Mouse (Mus musculus): ENCODE measurements around the gene Krt20. TPM values are rescaled to one million over a fixed set of nuclear protein-coding genes. Genes with fewer than 3 reads are reported as not detected.
A peak's percentile ranks its signal among the peaks of the same experiment; 100 is the strongest.

The Krt20 gene
- under 1 TPM; 0.14 to 0.22 TPM for total RNA-seq (2021)
- long read RNA-seq, experiment 1, partial matches to known transcripts = 0 of 1 reads
- long read RNA-seq, experiment 1, other reads (novel, unspliced or antisense) = 0 of 1 reads
- long read RNA-seq, experiment 2 = 0 reads

- intact Hi-C loops (cut with DNase I) = no loop called here
- no peak for DNase-seq
These were observed at the start of gene Krt20 for GRCm38 (mm10) chr11:99437972-99438371. TSS of gene Krt20 (minus strand) at chr11:99438150.

- DNase-seq = no peak
- intact Hi-C loops (cut with DNase I) = no loop called here
These were observed 37.0 kb upstream of the Krt20 start for GRCm38 (mm10) chr11:99474981-99475380.

GRCm38 (mm10) chr11:99473433-99473832 is 35.5 kb upstream of the Krt20 start:
- intact Hi-C loops (cut with DNase I) = no loop called here
- DNase-seq = no peak

GRCm38 (mm10) chr11:99472405-99472804 is 34.5 kb upstream of the Krt20 start:
- DNase-seq = no peak
- intact Hi-C loops (cut with DNase I) = no loop called here

DNA sequence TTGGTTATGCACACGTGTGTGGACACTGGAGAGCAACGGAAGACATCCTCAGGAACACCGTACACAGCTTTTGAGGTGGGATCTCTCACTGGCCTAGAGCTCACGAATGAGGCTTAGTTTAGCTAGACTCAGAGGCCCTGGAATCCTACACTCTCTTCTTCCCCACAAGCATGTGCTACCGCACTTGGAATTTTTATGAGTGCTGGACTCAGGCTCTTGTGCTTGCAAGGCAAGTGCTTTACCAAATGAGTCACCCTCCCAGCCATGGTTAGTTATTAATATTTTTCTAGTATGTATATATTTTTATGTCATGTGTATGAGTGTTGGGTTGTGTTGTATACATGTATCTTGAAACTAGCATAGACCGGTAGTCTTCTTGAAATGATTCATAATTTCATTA is 34.0 kb upstream of the Krt20 start:
- intact Hi-C loops (cut with DNase I) = no loop called here
- DNase-seq = no peak

GRCm38 (mm10) chr11:99469228-99469627 is 31.3 kb upstream of the Krt20 start:
- no peak for DNase-seq
- intact Hi-C loops (cut with DNase I) = no loop called here

GRCm38 (mm10) chr11:99468566-99468965 is 30.6 kb upstream of the Krt20 start:
- no peak for DNase-seq
- intact Hi-C loops (cut with DNase I) = no loop called here

DNA sequence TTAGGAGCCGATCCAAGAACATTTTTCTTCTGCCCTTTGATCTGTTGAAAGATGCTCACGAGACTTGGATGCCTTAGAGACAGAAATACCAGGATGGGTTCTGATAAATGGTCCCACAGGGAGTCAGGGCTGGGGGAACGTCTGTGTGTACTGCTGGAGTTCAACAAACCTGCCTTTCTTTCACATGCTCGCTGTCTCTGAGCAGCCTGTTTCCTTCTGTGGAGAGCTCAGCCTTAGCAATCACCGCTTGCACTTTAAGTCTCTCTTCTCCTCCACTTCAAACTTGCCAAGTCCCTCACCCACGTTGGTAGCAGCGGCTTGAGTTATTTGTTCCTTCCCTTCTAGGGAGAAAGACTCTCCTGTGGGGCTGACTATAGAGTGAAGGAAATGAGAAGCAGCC is 28.4 kb upstream of the Krt20 start:
- intact Hi-C loops (cut with DNase I) = no loop called here
- DNase-seq = no peak

- intact Hi-C loops (cut with DNase I) = loop anchor here (1.0 to 5.0 kb wide), 5 partner anchors 107 to 832 kb away; no protein-coding TSS in a partner anchor
- peak; percentile 76 to 87 for DNase-seq
These were observed 26.9 kb upstream of the Krt20 start for GRCm38 (mm10) chr11:99464836-99465235.

- intact Hi-C loops (cut with DNase I) = loop anchor here (1.0 to 5.0 kb wide), 5 partner anchors 50 to 834 kb away; no protein-coding TSS in a partner anchor
- peak; percentile 56 to 75 for DNase-seq
These were observed 25.2 kb upstream of the Krt20 start for GRCm38 (mm10) chr11:99463155-99463554.

DNA sequence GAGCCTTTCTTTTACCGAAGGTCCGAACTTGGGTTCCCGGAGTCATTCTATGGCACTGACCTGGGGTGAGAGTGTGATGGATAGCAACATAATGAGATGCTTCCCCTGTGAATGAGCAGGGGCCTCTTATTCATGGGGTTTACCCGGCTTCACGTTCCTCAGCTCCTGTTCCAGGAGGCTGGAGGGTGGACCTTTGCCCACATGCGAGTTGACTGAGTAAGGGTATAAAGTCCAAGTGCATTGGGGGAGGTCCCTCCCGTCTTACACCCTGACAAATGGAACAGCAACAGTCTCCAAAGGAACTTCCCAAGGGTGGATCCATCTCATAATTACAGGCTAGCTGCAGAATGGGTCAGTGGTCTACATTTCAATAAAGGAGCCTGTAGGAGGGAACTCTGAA is 23.8 kb upstream of the Krt20 start:
- intact Hi-C loops (cut with DNase I) = loop anchor here (2.0 to 5.0 kb wide), 4 partner anchors 49 to 836 kb away; no protein-coding TSS in a partner anchor
- no peak for DNase-seq

GRCm38 (mm10) chr11:99458887-99459286 is 20.9 kb upstream of the Krt20 start:
- DNase-seq = no peak
- intact Hi-C loops (cut with DNase I) = no loop called here

DNA sequence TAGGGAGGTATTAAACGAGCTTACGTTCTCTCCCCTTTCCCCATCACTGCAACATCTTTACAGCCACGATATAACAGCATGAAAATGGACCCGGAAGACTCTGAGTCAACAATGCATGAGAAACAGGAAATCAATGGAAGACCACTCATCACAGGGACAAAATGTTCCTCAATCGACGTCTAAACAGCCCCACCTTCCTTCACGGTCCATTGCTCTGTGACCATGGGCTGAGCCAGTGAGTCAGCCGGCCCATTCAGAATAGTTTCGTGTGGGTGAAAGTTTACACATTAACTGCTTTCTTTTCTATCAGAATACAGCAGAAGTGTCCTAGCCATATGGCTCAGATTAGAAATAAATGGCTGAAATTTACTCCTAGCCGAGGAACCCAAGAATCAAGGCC is 16.8 kb upstream of the Krt20 start:
- intact Hi-C loops (cut with DNase I) = no loop called here

GRCm38 (mm10) chr11:99454044-99454443 is 16.1 kb upstream of the Krt20 start:
- no peak for DNase-seq
- intact Hi-C loops (cut with DNase I) = no loop called here

More for the DNA sequence above, 16.8 kb upstream of the Krt20 start:
- DNase-seq = no peak

DNA sequence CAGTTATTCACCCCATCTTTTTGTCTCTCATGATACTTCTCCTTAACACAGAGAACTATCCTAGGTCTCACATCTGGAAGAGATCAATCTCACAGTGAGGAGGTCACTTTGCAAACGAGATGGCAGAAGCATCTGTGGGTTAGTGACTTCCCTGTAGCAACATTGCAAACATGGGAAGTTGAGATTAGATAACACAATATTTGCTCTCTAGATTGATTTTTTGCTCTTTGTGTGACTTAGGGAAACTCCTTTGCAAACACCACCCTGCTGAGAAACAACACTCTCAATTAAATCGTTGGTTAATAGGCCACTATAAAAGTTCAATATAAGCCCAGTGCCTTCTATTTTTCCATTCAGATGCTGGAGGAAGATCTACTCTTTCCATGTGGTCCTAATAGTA is 10.8 kb upstream of the Krt20 start:
- intact Hi-C loops (cut with DNase I) = no loop called here
- DNase-seq = no peak

GRCm38 (mm10) chr11:99441220-99441619 is 3.3 kb upstream of the Krt20 start:
- no peak for DNase-seq
- intact Hi-C loops (cut with DNase I) = no loop called here

DNA sequence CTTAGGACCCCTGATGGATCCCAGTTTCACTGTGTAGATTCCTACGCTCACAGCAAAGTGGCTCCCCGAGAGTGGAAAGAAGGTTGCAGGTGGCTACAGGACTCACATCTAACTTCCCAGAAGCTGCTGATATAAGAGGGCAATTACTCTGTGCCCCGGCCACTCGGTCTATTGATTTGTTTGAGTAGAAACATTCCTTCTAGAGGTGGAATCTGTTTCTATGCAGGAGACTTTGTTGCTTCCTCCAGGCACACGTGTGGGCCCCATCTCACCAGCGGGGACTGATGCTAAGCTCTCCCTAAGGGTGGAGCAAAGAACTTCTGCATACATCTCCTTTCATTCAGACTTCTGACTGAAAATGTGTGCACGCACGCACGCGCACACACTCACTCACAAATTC is 1.5 kb upstream of the Krt20 start:
- no peak for DNase-seq
- intact Hi-C loops (cut with DNase I) = no loop called here

- intact Hi-C loops (cut with DNase I) = no loop called here
- DNase-seq = no peak
These were observed 1.3 kb downstream of the Krt20 start for GRCm38 (mm10) chr11:99436625-99437024.

GRCm38 (mm10) chr11:99430670-99431069 is 7.3 kb downstream of the Krt20 start:
- DNase-seq = peak; percentile 4 to 14
- intact Hi-C loops (cut with DNase I) = no loop called here

DNA sequence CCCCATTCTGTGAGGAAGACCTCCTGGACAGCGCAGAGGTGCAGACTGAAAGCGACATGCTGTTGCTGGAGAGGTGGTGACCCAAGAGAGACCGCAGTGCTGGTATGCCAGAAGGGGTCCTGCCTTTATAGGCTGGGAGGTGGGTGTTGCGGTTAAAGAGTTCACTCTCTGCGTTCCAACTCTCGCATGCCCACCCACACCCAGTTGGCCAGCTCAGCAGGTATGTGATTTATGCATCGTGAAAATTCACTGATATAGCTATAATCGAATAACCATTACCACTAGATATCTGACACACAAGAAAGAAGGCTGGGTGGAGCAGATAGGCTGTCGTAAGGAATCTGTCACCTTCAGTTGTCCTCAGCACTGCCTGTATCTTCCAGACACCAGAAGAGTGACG is 15.8 kb downstream of the Krt20 start, which contains the start of gene Krt12:
Krt12 (minus strand) TSS at position 101 of the 400 bp plus-strand sequence.
- no peak for DNase-seq
- intact Hi-C loops (cut with DNase I) = no loop called here

GRCm38 (mm10) chr11:99420586-99420985 is 17.4 kb downstream of the Krt20 start:
- no peak for DNase-seq
- intact Hi-C loops (cut with DNase I) = no loop called here

GRCm38 (mm10) chr11:99417819-99418218 is 20.1 kb downstream of the Krt20 start:
- DNase-seq = no peak

GRCm38 (mm10) chr11:99416902-99417301 is 21.0 kb downstream of the Krt20 start:
- DNase-seq = no peak
- intact Hi-C loops (cut with DNase I) = no loop called here

More at GRCm38 (mm10) chr11:99417819-99418218, 20.1 kb downstream of the Krt20 start:
- intact Hi-C loops (cut with DNase I) = no loop called here

Data from heart, postnatal 14 days (tissue).